Mouse (Mus musculus) monocyte, adult 2 months (primary cell): ENCODE measurements around the gene Mroh2a.
"Not testable (repeated sequence)": the region's sequence is repeated elsewhere in the genome, so short reads cannot be mapped to it uniquely, and the experiment has no call there.

Experiments used
- DNase-seq, 2 experiments: peaks; one replicate each; pipeline ENCODE4 v3.0.0; 2022; ENCODE audit warnings: low spot score in 2 of 2, low read depth in 1 of 2

The Mroh2a gene

GRCm38 (mm10) chr1:88218051-88218450 is 8.7 kb upstream of the Mroh2a start:
- DNase-seq = peak in 1 of 2 experiments; percentile 11

- no peak for DNase-seq
These were observed 8.2 kb upstream of the Mroh2a start for GRCm38 (mm10) chr1:88218591-88218990.

GRCm38 (mm10) chr1:88219054-88219453 is 7.7 kb upstream of the Mroh2a start:
- no peak for DNase-seq

- DNase-seq = no peak
These were observed 6.5 kb upstream of the Mroh2a start for GRCm38 (mm10) chr1:88220336-88220735.

- no peak for DNase-seq
These were observed 4.6 kb upstream of the Mroh2a start for GRCm38 (mm10) chr1:88222216-88222615.

GRCm38 (mm10) chr1:88223011-88223515 is 3.7 kb upstream of the Mroh2a start:
- peak in 1 of 2 experiments; percentile 16 for DNase-seq

- peak in 1 of 2 experiments; percentile 22 for DNase-seq
These were observed 3.2 kb upstream of the Mroh2a start for GRCm38 (mm10) chr1:88223591-88223990.

- no peak for DNase-seq
These were observed 2.6 kb upstream of the Mroh2a start for GRCm38 (mm10) chr1:88224029-88224776.

- not testable (repeated sequence) for DNase-seq
These were observed 1.5 kb upstream of the Mroh2a start for GRCm38 (mm10) chr1:88225301-88225700.

- no peak for DNase-seq
These were observed 1.0 kb upstream of the Mroh2a start for GRCm38 (mm10) chr1:88225741-88226140.

GRCm38 (mm10) chr1:88227482-88227881 is 696 bp downstream of the Mroh2a start:
- peak in 1 of 2 experiments; percentile 16 for DNase-seq

GRCm38 (mm10) chr1:88228121-88228520 is 1.3 kb downstream of the Mroh2a start:
- peak in 1 of 2 experiments; percentile 18 for DNase-seq

GRCm38 (mm10) chr1:88229566-88229965 is 2.8 kb downstream of the Mroh2a start:
- no peak for DNase-seq

GRCm38 (mm10) chr1:88229986-88230385 is 3.2 kb downstream of the Mroh2a start:
- no peak for DNase-seq

- DNase-seq = no peak
These were observed 3.6 kb downstream of the Mroh2a start for GRCm38 (mm10) chr1:88230421-88230820.

- DNase-seq = no peak
These were observed 4.4 kb downstream of the Mroh2a start for GRCm38 (mm10) chr1:88230981-88231802.

GRCm38 (mm10) chr1:88231803-88232499 is 5.2 kb downstream of the Mroh2a start:
- DNase-seq = no peak

GRCm38 (mm10) chr1:88232664-88233380 is 6.0 kb downstream of the Mroh2a start:
- DNase-seq = no peak

GRCm38 (mm10) chr1:88233421-88234247 is 6.8 kb downstream of the Mroh2a start:
- no peak for DNase-seq

- no peak for DNase-seq
These were observed 7.4 kb downstream of the Mroh2a start for GRCm38 (mm10) chr1:88234248-88234610.
